Mouse (Mus musculus) cerebellum, adult 2 months (tissue): ENCODE measurements around the gene Dhrs9.

Experiments
- CTCF ChIP-seq: fragments of 200-500 bp; IDR thresholded peaks from 2 replicates; pipeline ENCODE4 v1.5.1; 2011; ENCODE audit warnings: low read depth, mild to moderate bottlenecking, control low read depth, low read length, moderate library complexity, borderline replicate concordance; ENCODE audit not compliant: insufficient read depth
- POLR2A ChIP-seq: fragments of 200-500 bp; IDR thresholded peaks from 2 replicates; pipeline ENCODE4 v1.6.1; 2011; ENCODE audit warnings: low read length, control low read depth, borderline replicate concordance; ENCODE audit not compliant: insufficient read depth

DNA sequence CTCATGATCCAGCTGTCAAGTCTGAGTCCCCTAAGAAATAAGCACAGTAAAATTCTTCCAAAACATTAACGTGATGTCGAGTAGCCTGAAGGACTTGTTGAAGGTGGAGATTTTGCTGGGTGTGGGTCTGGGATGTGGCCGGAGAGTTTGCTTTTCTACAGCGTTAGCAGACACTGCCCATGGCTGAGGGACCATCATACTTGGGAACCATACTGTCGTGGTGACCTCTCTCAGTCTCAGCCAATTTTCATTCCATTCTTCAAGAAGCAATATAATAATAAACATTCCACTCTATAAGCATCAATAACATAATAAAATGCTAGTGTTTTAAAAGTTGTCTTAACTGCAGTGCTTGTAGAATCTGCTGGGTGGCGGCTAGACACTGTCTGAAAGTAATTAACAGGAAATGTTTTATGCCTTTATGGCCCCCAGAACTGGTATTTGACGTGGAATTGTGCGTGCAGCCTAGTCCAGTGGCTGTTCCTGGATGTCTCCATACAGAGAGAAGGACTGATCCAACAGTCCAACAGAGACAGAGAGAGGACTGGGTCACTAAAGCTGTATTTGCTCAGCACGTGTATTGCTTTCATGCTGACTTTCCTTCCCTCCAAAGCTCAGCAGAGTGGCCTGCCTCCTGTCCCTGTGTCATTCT lies 15.5 kb downstream of the Dhrs9 start:
- TF ChIP-seq CTCF (no peak), POLR2A (no peak)
